9 mouse cellular contexts compared by ENCODE assay signal in the genomic region with DNA sequence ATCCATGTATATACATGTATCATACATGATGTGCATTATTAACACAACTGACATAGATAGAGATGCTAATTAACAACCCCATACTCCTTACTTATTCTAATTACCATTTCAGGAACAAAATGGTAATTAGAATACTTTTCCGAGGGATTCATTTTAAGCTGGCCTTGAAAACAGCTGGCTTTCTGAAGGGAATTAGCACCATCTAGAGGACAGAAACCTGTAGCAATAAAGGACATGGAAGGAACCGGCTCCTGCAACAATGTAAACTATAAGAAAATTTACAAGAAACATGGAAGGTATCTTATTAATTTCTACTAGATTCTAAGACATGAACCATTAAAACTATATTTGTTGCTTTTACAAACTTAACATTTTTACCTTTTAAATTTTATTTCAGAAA. TPM values are rescaled to one million over a fixed set of nuclear protein-coding genes. Genes with fewer than 3 reads are reported as not detected.
DNase-seq lines count a peak whose midpoint lies in the region; ATAC-seq and TF ChIP-seq lines count a peak whose summit lies in the region.
"Had no signal": no experiment of that assay in that cellular context is flagged by ENCODE, and none has a peak within 500 bp of the region (broad histone marks: within the 10 kb centered on the region; RNA-seq: fewer than 3 reads in every experiment).

No protein-coding gene starts in this region.

- H3K27ac ChIP-seq in heart, postnatal 0 days (ENCODE audit: low read depth), result no peak overlapping the region
- H3K27ac ChIP-seq in midbrain, embryonic 13.5 days, result no peak overlapping the region
- H3K27ac ChIP-seq: embryonic facial prominence, embryonic 12.5 days had no signal

- no peak overlapping the region for H3K4me3 ChIP-seq in heart, postnatal 0 days (ENCODE audit: low read depth, low read length)
- H3K4me3 ChIP-seq in midbrain, embryonic 13.5 days (replicated peaks), result no peak overlapping the region
- H3K4me3 ChIP-seq: embryonic facial prominence, embryonic 12.5 days had no signal

- H3K9ac ChIP-seq in heart, postnatal 0 days (replicated peaks; ENCODE audit: low read depth, low read length), result no peak overlapping the region
- no peak overlapping the region for H3K9ac ChIP-seq in midbrain, embryonic 13.5 days (replicated peaks)
- H3K9ac ChIP-seq: embryonic facial prominence, embryonic 12.5 days had no signal

- no peak for TF ChIP-seq EP300 in heart, postnatal 0 days (IDR thresholded peaks at IDR 0.05; ENCODE audit: low read depth)

- no peak for ATAC-seq in heart, postnatal 0 days (ENCODE audit: insufficient read depth, low read depth)
- no peak for ATAC-seq in midbrain, embryonic 13.5 days

- 0 out of 2 replicates have a peak, but pooled peaks cover 4% of the 10 kb centered on the region for H3K36me3 ChIP-seq in heart, postnatal 0 days (replicated peaks; ENCODE audit: control insufficient read depth, insufficient read depth, low read length)
- H3K36me3 ChIP-seq in midbrain, embryonic 13.5 days, result peaks cover 22% of the 10 kb centered on the region
- H3K36me3 ChIP-seq: embryonic facial prominence, embryonic 12.5 days had no signal

- peak; percentile 68 for DNase-seq in heart, postnatal 0 days (ENCODE audit: low spot score)
- DNase-seq in heart, adult 11 months, result no peak
- DNase-seq in ovary, postnatal 14 days (ENCODE audit: low spot score), result peak; percentile 17
- no peak for DNase-seq in ovary, postnatal 10 days (ENCODE audit: low spot score)
- peak; percentile 32 for DNase-seq in c-Kit-positive CD71-negative TER-119-negative erythroid progenitor cells, embryonic 14.5 days (ENCODE audit: low read depth)
- DNase-seq in skeletal muscle tissue, adult 2 months (ENCODE audit: low read depth, low spot score), result peak; percentile 13
- DNase-seq in ovary, postnatal 36 days (ENCODE audit: low spot score), result no peak

- no peaks in the 10 kb centered on the region for H3K4me1 ChIP-seq in heart, postnatal 0 days (ENCODE audit: control insufficient read depth, insufficient read depth)
- H3K4me1 ChIP-seq in midbrain, embryonic 13.5 days (replicated peaks), result no peaks in the 10 kb centered on the region
- H3K4me1 ChIP-seq: embryonic facial prominence, embryonic 12.5 days had no signal

- no peaks in the 10 kb centered on the region for H3K27me3 ChIP-seq in heart, postnatal 0 days (ENCODE audit: control insufficient read depth, insufficient read depth, low read length)
- H3K27me3 ChIP-seq in midbrain, embryonic 13.5 days, result no peaks in the 10 kb centered on the region
- H3K27me3 ChIP-seq: embryonic facial prominence, embryonic 12.5 days had no signal

- H3K9me3 ChIP-seq in heart, postnatal 0 days (replicated peaks; ENCODE audit: control insufficient read depth, low read length), result no peaks in the 10 kb centered on the region
- H3K9me3 ChIP-seq in midbrain, embryonic 13.5 days, result no peaks in the 10 kb centered on the region
- H3K9me3 ChIP-seq: embryonic facial prominence, embryonic 12.5 days had no signal

- no peak overlapping the region for H3K4me2 ChIP-seq in heart, postnatal 0 days (ENCODE audit: low read depth, low read length)
- no peak overlapping the region for H3K4me2 ChIP-seq in midbrain, embryonic 13.5 days (replicated peaks)
- H3K4me2 ChIP-seq: embryonic facial prominence, embryonic 12.5 days had no signal

- peak; percentile 73 for TF ChIP-seq CTCF in heart, postnatal 0 days (IDR thresholded peaks at IDR 0.05; ENCODE audit: low read depth)

- WGBS in heart, postnatal 0 days, result 11% methylated on average over 2 of the region's 2 CpGs
- WGBS in midbrain, embryonic 13.5 days, result 10% methylated on average over 2 of the region's 2 CpGs

RNA-seq across cellular contexts. Expression of gene Aph1b, which starts 7.5 kb away (rescaled TPM):
- total RNA-seq in heart, postnatal 0 days (2014; rRNA removed; ENCODE audit: low replicate concordance), result 5.9 and 6.0 TPM in 2 replicates
- polyA plus RNA-seq in heart, postnatal 0 days (2015; fragmentation: Nextera tagmentation; extraction: Ambion mirVana), result 5.4 and 5.8 TPM in 2 replicates
- polyA plus RNA-seq in midbrain, embryonic 13.5 days (2015; fragmentation: Nextera tagmentation; extraction: Ambion mirVana), result 23.3 and 24.7 TPM in 2 replicates

RNA-seq across cellular contexts. Expression of gene Gm10647, which starts 9.0 kb away (rescaled TPM):
- 0.08 TPM in 1 of 2 replicates, not detected in the other for total RNA-seq in heart, postnatal 0 days (2014; rRNA removed; ENCODE audit: low replicate concordance)
- polyA plus RNA-seq in heart, postnatal 0 days (2015; fragmentation: Nextera tagmentation; extraction: Ambion mirVana), result 0.33 and 0.34 TPM in 2 replicates
- polyA plus RNA-seq in midbrain, embryonic 13.5 days (2015; fragmentation: Nextera tagmentation; extraction: Ambion mirVana), result 0.34 and 0.69 TPM in 2 replicates

RNA-seq across cellular contexts. Expression of gene Aph1c, which starts 46.7 kb away (rescaled TPM):
- total RNA-seq in heart, postnatal 0 days (2014; rRNA removed; ENCODE audit: low replicate concordance), result 0.69 and 3.1 TPM in 2 replicates
- 1.7 and 1.9 TPM in 2 replicates for polyA plus RNA-seq in heart, postnatal 0 days (2015; fragmentation: Nextera tagmentation; extraction: Ambion mirVana)
- polyA plus RNA-seq in midbrain, embryonic 13.5 days (2015; fragmentation: Nextera tagmentation; extraction: Ambion mirVana), result 2.1 and 2.8 TPM in 2 replicates

Comparison
In these comparisons a context has a peak if more than half of its experiments do, and no peak if none do; other contexts are left out.
1. DNase-seq: peak in heart, postnatal 0 days (single experiment), ovary, postnatal 14 days (single experiment), c-Kit-positive CD71-negative TER-119-negative erythroid progenitor cells, embryonic 14.5 days (single experiment) and skeletal muscle tissue, adult 2 months (single experiment); none in heart, adult 11 months (single experiment), ovary, postnatal 10 days (single experiment) and ovary, postnatal 36 days (single experiment).